Mouse (Mus musculus): ENCODE results near the gene Apoc2.

The Apoc2 gene

GRCm38 (mm10) chr7:19698907-19699826 lies 21.4 kb upstream of the Apoc2 start, which contains the start of gene Apoe:
Gene Apoe (minus strand): TSS chr7:19699188.
- WGBS = 4% methylated on average over 20 of the region's 20 CpGs

- WGBS = 13% methylated on average over 28 of the region's 28 CpGs
Observed at GRCm38 (mm10) chr7:19697949-19698906, 20.5 kb upstream of the Apoc2 start.

- WGBS = 93% methylated on average over 34 of the region's 34 CpGs
Observed at GRCm38 (mm10) chr7:19696336-19696873, 18.7 kb upstream of the Apoc2 start.

GRCm38 (mm10) chr7:19695881-19696280 lies 18.1 kb upstream of the Apoc2 start:
- 86% methylated on average over 6 of the region's 6 CpGs for WGBS

GRCm38 (mm10) chr7:19695213-19695594 lies 17.5 kb upstream of the Apoc2 start:
- WGBS = 64% methylated on average over 8 of the region's 8 CpGs

GRCm38 (mm10) chr7:19694336-19695212 lies 16.8 kb upstream of the Apoc2 start:
- 76% methylated on average over 10 of the region's 10 CpGs for WGBS

GRCm38 (mm10) chr7:19693421-19693820 lies 15.7 kb upstream of the Apoc2 start:
- WGBS = 42% methylated on average over 10 of the region's 10 CpGs

- whole genome bisulfite sequencing = 74% methylated on average over 28 of the region's 28 CpGs
Observed at GRCm38 (mm10) chr7:19691873-19692865, 14.4 kb upstream of the Apoc2 start, which contains the start of gene Apoc1. Gene Apoc1 (minus strand): TSS chr7:19692660.

- 87% methylated on average over 6 of the region's 6 CpGs for WGBS
Observed at GRCm38 (mm10) chr7:19691434-19691833, 13.7 kb upstream of the Apoc2 start.

GRCm38 (mm10) chr7:19690845-19691244 lies 13.1 kb upstream of the Apoc2 start:
- 83% methylated on average over 4 of the region's 4 CpGs for WGBS

- WGBS = 91% methylated on average over 2 of the region's 2 CpGs
Observed at GRCm38 (mm10) chr7:19688611-19689010, 10.9 kb upstream of the Apoc2 start.

- 93% methylated on average over 10 of the region's 10 CpGs for WGBS
Observed at GRCm38 (mm10) chr7:19688101-19688500, 10.4 kb upstream of the Apoc2 start.

- whole genome bisulfite sequencing = 71% methylated on average over 8 of the region's 8 CpGs
Observed at GRCm38 (mm10) chr7:19686927-19687583, 9.3 kb upstream of the Apoc2 start.

- 90% methylated on average over 6 of the region's 6 CpGs for WGBS
Observed at GRCm38 (mm10) chr7:19686521-19686920, 8.8 kb upstream of the Apoc2 start.

- 79% methylated on average over 4 of the region's 4 CpGs for WGBS
Observed at GRCm38 (mm10) chr7:19685374-19685773, 7.6 kb upstream of the Apoc2 start.

- 95% methylated on average over 6 of the region's 6 CpGs for WGBS
Observed at GRCm38 (mm10) chr7:19683771-19684201, 6.0 kb upstream of the Apoc2 start.

GRCm38 (mm10) chr7:19682979-19683378 lies 5.2 kb upstream of the Apoc2 start:
- WGBS = 89% methylated on average over 3 of the region's 3 CpGs

- 62% methylated on average over 8 of the region's 8 CpGs for WGBS
Observed at GRCm38 (mm10) chr7:19681202-19681694, 3.5 kb upstream of the Apoc2 start, which contains the start of the genes Gm44805 and Apoc4. Gene Gm44805 (minus strand): TSS chr7:19681423. Gene Apoc4 (minus strand): TSS chr7:19681479.

- 88% methylated on average over 2 of the region's 2 CpGs for WGBS
Observed at GRCm38 (mm10) chr7:19680702-19681101, 3.0 kb upstream of the Apoc2 start.
